Mouse (Mus musculus) G1E (cell line): ENCODE results near the gene Klrg1.

Experiments used
- CTCF ChIP-seq: IDR thresholded peaks from 2 replicates; pipeline ENCODE4 v1.5.1; 2012; ENCODE audit warnings: low read depth, low read length, inconsistent platforms, mixed read lengths
- GATA1 ChIP-seq: IDR thresholded peaks from 2 replicates; pipeline ENCODE4 v1.6.1; 2012; ENCODE audit warnings: borderline replicate concordance, low read length, inconsistent platforms, mixed read lengths

DNA sequence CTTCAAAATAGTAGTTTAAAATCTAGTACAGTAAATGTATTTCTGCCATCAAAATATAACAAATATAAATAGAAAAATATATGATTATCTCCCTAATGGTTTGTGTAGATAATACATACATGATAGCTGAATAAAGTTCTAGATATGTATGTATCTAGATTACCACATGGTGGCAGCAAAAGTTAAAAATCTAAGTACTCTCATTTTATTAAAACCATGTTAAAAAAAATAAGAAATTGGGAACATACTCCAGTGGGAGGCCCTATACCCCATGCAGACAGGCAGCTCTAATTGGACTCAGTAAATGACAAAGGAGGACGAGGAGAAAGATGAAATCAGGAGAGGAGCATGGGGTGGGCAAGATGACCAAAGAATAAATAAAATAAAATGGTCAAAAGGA is 30.5 kb downstream of the Klrg1 start:
- TF ChIP-seq CTCF: no peak
- no peak for TF ChIP-seq GATA1
